Mouse (Mus musculus) thymus, adult 2 months (tissue): ENCODE measurements at regions not wholly inside any gene's neighbourhood (a gene's known extent, or its start where the extent isn't known, plus 50 kb on each side); places are given as distances from the start of the nearest gene placed in this dataset.

Experiments used
- CTCF ChIP-seq: fragments of 200-500 bp; IDR thresholded peaks from 2 replicates; pipeline ENCODE4 v1.5.1; 2012; ENCODE audit warnings: mild to moderate bottlenecking, control low read depth, low read length, moderate library complexity, borderline replicate concordance; ENCODE audit not compliant: control insufficient read depth, poor library complexity, insufficient read depth; ENCODE audit errors: extremely low read depth
- POLR2A ChIP-seq: fragments of 200-500 bp; IDR thresholded peaks from 2 replicates; pipeline ENCODE4 v1.6.1; 2012; ENCODE audit warnings: mild to moderate bottlenecking, low read length, control low read depth, moderate library complexity; ENCODE audit not compliant: control insufficient read depth, poor library complexity, insufficient read depth; ENCODE audit errors: extremely low read depth

- no peak for TF ChIP-seq POLR2A
- TF ChIP-seq CTCF = no peak
Measured at GRCm38 (mm10) chr7:67823943-67824645, 64.6 kb upstream of the Synm start.
